Mouse (Mus musculus) left cerebral cortex, postnatal 14 days (tissue): ENCODE results near the gene Lypd6b. TPM values are rescaled to one million over a fixed set of nuclear protein-coding genes. Genes with fewer than 3 reads are reported as not detected.
A peak's percentile ranks its signal among the peaks of the same experiment; 100 is the strongest.

Experiments used
- DNase-seq, 2 experiments: peaks; one replicate each; pipeline ENCODE4 v3.0.0; 2021 to 2022; ENCODE audit warnings: low spot score in 2 of 2, mixed read lengths in 1 of 2
- intact Hi-C: fragments of 180-260 bp; cut with DNase I; formaldehyde crosslinking; loops from one replicate; pipeline ENCODE4 v1.15.1; 2025
- total RNA-seq, 2 experiments: library from RNA; stranded (reverse); gene quantifications; 2 replicates each; pipeline ENCODE4 v1.2.3; 2021

The Lypd6b gene
- total RNA-seq, 2 experiments from 2014 or later, result 10.7 to 10.9 TPM

DNA sequence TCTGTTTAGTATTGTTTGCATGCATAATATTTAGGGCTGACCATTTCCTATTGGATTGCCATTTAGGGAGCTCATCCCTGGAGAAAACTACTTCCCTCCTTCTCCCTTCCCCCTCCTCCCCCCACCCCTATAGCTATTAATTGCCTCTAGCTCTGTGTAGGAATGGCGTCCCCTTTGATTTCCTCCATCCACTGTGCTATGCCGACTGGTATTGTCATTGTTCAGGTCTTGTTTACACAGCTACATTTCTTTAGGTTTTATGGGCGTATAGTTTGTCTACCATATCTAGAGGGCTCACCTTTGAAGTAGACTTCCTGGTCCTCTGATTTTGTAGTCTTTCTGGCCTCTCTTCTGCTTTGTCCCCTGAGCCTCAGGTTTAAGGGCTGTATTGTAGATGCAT is 197.3 kb downstream of the Lypd6b start:
- DNase-seq, result no peak
- intact Hi-C loops, result no loop called here

DNA sequence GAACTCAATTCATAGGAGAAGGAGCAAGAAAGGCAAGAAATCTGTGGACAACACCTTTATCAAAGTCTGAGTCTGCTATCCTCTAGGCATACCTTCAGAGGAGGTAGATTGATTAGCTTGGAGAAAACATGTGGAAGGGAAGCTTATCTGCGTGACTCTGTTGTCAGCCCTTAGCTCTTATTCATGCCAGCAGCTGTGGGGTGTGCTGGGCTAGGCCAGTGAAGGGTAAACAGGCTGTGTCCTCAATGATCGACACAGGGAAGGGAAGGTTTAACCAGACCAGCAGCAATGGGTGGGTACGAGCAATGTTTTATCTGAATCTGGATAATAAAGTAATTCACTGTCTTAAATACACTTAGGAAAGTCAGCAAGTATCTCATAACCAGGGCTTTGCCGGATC is 208.4 kb downstream of the Lypd6b start:
- DNase-seq, result no peak
- intact Hi-C loops, result no loop called here

DNA sequence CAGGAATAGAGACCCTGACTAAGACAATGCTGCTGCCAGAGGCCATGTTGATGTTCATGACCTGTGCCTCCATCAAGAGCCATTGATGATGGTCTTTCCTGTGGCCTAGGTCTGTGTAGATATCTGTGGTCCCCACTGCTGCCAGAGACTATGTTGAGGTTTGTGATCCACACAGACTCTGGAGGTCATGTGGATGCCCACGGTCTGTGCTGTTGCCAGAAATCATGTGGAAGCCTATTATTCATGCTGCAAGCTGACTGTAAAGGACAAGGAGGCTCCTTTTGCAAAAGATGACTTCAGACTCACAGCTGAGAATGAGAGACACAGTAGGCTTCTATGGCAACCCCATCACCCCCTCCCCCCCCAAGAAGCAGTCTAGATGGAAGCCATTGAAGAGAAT is 209.7 kb downstream of the Lypd6b start:
- intact Hi-C loops, result no loop called here
- peak in 1 of 2 experiments; percentile 10 for DNase-seq

Other genes with a start within 250 kb of the Lypd6b start
- 100 to 1,000 TPM; 532 to 560 TPM for gene Kif5c, start 168.4 kb upstream of the Lypd6b start, total RNA-seq